Mouse (Mus musculus): Measurements from ENCODE around the gene Arhgap45.

GRCm38 (mm10) chr10:80022806-80023205 is 6.4 kb downstream of the Arhgap45 start:
- TF ChIP-seq CTCF (IDR thresholded peaks at IDR 0.05; ENCODE audit: extremely low read depth, insufficient read depth, low read length) (no peak), POLR2A (IDR thresholded peaks at IDR 0.05; ENCODE audit: extremely low read depth, insufficient read depth, low read length) (no peak)
